Mouse (Mus musculus): ENCODE measurements around the gene Lrp5.

GRCm38 (mm10) chr19:3575632-3576384 is 110.6 kb downstream of the Lrp5 start, which contains the start of gene Ppp6r3:
- TF ChIP-seq POLR2A (IDR thresholded peaks at IDR 0.05; ENCODE audit: borderline replicate concordance, extremely low read depth, insufficient read depth, insufficient read length, poor library complexity, severe bottlenecking) (peak; percentile 52; the same call in 1 of the 2 replicates), CTCF (IDR thresholded peaks at IDR 0.05; ENCODE audit: borderline replicate concordance, extremely low read depth, insufficient read depth, insufficient read length) (no peak)

Measured in brain, embryonic 14.5 days (tissue).